Mouse (Mus musculus) regulatory T cell (primary cell): ENCODE data around the gene Col18a1.

Experiments
- in situ Hi-C: fragments of 300-600 bp; cut with MboI, MseI; formaldehyde crosslinking; loops from one replicate; pipeline ENCODE4 v1.15.1; 2025; ENCODE audit warnings: high pct_unique_total_duplicates

The Col18a1 gene

GRCm38 (mm10) chr10:77165963-77166717 is at the start of gene Col18a1:
TSS of gene Col18a1 (minus strand) at chr10:77166548.
- in situ Hi-C loops: loop anchor here (10.0 kb wide), 1 partner anchor 1561 kb away; no protein-coding TSS in a partner anchor

- in situ Hi-C loops: no loop called here
These were observed 49.3 kb upstream of the Col18a1 start for GRCm38 (mm10) chr10:77215641-77216040.

GRCm38 (mm10) chr10:77214586-77214985 is 48.2 kb upstream of the Col18a1 start:
- in situ Hi-C loops: no loop called here

GRCm38 (mm10) chr10:77213483-77213882 is 47.1 kb upstream of the Col18a1 start:
- in situ Hi-C loops: no loop called here

- in situ Hi-C loops: no loop called here
These were observed 46.2 kb upstream of the Col18a1 start for GRCm38 (mm10) chr10:77212354-77213120.

GRCm38 (mm10) chr10:77211116-77211570 is 44.8 kb upstream of the Col18a1 start:
- in situ Hi-C loops: no loop called here

GRCm38 (mm10) chr10:77210666-77211065 is 44.3 kb upstream of the Col18a1 start:
- in situ Hi-C loops: no loop called here

GRCm38 (mm10) chr10:77209261-77209660 is 42.9 kb upstream of the Col18a1 start:
- in situ Hi-C loops: no loop called here

- in situ Hi-C loops: no loop called here
These were observed 40.3 kb upstream of the Col18a1 start for GRCm38 (mm10) chr10:77206565-77207079.

- in situ Hi-C loops: no loop called here
These were observed 39.8 kb upstream of the Col18a1 start for GRCm38 (mm10) chr10:77206134-77206533.

GRCm38 (mm10) chr10:77203960-77204359 is 37.6 kb upstream of the Col18a1 start:
- in situ Hi-C loops: no loop called here

- in situ Hi-C loops: no loop called here
These were observed 35.6 kb upstream of the Col18a1 start for GRCm38 (mm10) chr10:77201919-77202318.

GRCm38 (mm10) chr10:77200295-77200694 is 33.9 kb upstream of the Col18a1 start:
- in situ Hi-C loops: no loop called here

- in situ Hi-C loops: no loop called here
These were observed 32.9 kb upstream of the Col18a1 start for GRCm38 (mm10) chr10:77199229-77199628.

GRCm38 (mm10) chr10:77197469-77198209 is 31.3 kb upstream of the Col18a1 start:
- in situ Hi-C loops: no loop called here

GRCm38 (mm10) chr10:77196676-77197075 is 30.3 kb upstream of the Col18a1 start:
- in situ Hi-C loops: no loop called here

GRCm38 (mm10) chr10:77196115-77196514 is 29.8 kb upstream of the Col18a1 start:
- in situ Hi-C loops: no loop called here

GRCm38 (mm10) chr10:77193495-77193894 is 27.1 kb upstream of the Col18a1 start:
- in situ Hi-C loops: no loop called here

GRCm38 (mm10) chr10:77192745-77193144 is 26.4 kb upstream of the Col18a1 start:
- in situ Hi-C loops: no loop called here

GRCm38 (mm10) chr10:77190967-77191915 is 24.9 kb upstream of the Col18a1 start:
- in situ Hi-C loops: no loop called here

- in situ Hi-C loops: no loop called here
These were observed 21.1 kb upstream of the Col18a1 start for GRCm38 (mm10) chr10:77187427-77187826.
